Comparison of ENCODE assay signal across 1 mouse cellular context in genomic region chr13:13445601-13446000, GRCm38 (mm10). TPM values are rescaled to one million over a fixed set of nuclear protein-coding genes. Genes with fewer than 3 reads are reported as not detected.
"Had no signal": no experiment of that assay in that cellular context is flagged by ENCODE, and none has a peak within 500 bp of the region (broad histone marks: within the 10 kb centered on the region; RNA-seq: fewer than 3 reads in every experiment).

No protein-coding gene starts in this region.

RNA-seq across cellular contexts. Expression of gene Nid1, which starts 8.2 kb away (rescaled TPM):
- polyA plus RNA-seq: erythroblast, embryonic 14.5 days had no signal

RNA-seq across cellular contexts. Expression of gene Gpr137b, which starts 51.8 kb away (rescaled TPM):
- polyA plus RNA-seq: erythroblast, embryonic 14.5 days had no signal
